Mouse (Mus musculus): ENCODE measurements around the gene Serp2.

Serp2 gene

DNA sequence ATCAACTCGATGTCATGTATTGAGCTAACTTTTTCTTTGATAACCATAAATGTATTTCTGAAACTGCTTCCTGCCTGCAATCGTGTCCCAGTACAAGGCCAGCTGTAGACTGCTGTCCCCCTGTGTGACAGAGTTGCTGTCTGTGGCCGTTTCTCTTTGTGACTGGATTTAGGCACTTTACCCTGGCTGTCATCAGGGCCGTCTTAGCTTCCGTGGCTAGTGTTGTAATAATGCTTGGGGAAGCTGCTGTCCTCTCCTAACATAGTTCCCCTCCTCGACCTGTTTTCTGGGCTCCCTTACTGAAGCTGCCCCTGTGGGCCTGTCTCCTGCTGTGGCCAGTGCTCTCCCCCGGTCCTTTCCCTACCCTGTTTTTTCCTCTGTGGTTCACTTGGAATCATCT, 58.5 kb downstream of the Serp2 start:
- no peak for DNase-seq (ENCODE audit: low spot score in 2 of 2)

DNA sequence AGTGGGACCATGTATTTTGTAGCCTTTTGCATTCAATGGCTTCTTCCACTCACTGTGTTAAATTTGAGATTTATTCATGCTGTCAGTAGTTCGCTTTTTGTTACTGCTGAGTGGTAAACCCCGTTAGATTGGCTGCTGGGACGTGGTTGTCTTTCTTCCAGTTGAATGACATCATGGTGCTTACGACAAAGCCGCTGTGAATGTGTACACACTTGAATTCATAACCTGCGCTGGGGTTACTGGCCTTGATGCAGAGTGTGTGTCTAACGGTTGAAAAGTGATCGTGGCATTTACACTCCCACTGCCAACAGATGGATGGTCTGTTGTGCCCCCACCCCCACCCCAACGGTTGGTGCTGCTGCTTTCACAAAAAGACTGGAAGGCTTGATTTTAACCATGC, 59.5 kb downstream of the Serp2 start:
- DNase-seq (ENCODE audit: low spot score in 2 of 2) = no peak

DNA sequence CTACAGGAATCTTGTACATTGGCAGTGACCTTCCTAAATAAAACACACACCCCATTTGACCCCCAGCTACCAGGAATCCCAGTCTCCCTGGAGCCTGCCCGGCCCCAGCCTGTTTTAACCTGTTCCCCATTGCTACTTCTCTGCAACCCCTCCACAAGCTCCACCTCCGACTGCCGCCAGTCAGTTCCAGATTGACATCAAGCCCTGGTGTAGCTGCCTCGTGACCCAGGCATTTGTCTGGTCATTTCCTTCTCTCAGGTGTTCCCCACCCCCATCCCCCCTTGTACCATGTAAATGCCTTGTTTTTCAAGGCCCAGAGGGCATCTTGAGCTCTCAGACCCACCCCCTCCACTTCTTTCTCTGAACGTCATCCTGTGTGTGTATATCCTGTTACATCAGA, 61.7 kb downstream of the Serp2 start:
- DNase-seq (ENCODE audit: low spot score in 2 of 2) = no peak

DNA sequence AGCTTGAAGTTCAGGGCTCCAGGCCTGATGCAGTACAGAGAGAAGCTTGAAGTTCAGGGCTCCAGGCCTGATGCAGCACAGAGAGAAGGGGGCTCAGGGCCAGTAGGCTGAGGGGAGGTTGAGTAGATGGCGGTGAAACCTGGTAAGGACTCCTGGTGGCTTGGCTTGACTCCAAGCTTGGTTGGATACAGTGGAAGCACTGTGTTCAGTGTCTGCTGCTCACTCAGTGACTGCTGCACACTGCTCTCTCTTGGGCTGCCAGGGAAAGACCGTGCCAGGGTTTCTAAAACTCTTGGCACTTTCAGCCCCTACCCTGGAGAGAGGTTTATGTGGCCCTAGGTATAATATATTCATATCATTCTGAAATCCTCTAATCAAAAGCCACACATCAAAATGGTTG, 67.6 kb downstream of the Serp2 start:
- DNase-seq (ENCODE audit: low spot score in 2 of 2) = no peak

DNA sequence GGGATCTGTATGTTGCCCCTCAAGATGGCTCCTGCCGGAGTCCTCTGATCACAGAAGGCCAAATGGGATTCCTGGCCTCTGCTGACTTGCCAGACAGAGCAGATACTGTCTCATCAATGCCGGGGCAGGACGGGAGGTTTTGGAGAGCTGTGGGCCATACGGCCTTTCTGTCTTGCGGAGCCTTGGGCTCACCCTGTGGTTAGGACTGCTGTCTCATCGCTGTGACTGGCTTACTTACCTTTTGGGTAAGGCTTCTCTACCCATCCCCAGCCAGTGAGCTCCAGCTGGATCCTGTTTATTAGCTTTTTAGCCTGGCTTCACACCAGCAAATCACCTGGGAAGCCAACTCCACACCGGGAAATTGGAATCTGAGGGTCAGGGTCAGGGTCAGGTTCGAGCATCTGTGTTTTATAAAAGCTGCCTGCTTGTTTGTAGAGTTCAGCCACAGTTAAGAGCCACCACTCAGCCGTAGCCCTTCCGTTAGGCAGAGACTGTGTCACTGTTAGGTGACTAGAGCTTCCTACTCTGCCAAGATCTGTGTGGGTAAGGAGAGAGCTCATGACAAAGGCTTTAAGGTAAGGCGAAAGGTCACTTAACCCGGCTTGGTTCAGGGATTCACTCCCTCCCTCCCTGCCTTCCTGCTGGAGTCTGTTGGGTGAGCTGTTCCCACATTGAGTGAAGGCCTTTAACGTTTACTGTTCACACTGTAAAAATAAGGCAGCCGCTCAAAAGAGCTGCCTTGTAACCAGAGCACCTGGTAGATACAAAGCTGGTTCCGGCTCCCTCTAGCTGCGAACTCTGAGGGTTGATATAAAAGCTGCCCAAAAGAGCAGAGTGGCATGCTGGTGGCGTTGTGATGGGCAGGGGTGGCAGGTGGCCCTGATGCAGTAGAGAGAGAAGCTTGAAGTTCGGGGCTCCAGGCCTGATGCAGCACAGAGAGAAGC, 68.3 kb downstream of the Serp2 start:
- DNase-seq (ENCODE audit: low spot score in 2 of 2) = no peak

DNA sequence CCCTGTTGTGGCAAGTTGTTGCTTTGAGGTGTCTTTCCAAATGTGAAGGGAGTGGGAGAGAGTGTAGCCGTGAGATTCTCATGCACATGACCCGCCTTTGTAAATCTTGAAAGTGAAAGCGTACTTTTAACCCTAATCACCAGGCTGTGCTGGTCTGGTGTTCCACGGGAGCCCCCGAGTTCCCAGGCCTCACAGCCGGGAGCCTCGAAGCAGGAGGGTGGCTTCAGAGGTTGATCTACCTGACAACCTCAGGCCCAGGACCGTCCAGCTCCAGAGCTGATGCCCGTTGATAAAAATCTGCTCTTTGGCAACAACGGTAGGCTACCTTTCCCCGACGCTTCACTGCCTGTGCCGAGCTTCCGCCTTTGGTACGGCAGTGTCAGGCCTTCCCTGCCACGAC, 69.1 kb downstream of the Serp2 start:
- DNase-seq (ENCODE audit: low spot score in 2 of 2) = no peak

DNA sequence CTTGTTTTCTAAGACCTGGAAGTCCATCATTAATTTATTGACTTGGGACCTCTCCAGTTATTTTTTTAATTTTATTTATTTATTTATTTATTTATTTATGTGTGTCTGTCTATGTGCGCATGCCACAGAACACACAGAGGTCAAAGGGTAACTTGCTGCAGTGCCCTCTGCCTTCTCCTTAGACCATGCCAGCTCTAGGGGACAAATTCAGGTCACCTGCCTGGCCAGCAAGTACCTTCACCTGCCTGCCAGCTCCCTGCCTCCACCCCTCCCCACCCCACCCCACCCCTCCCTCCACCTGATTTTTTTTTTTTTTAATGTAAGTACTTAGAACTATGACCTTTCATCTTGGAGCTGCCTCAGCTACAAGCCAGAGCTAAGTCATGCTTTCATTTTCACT, 73.0 kb downstream of the Serp2 start:
- DNase-seq (ENCODE audit: low spot score in 2 of 2) = no peak
